Mouse (Mus musculus) ovary, adult 18-20 months (tissue): ENCODE results near the gene Tspan3.
A peak's percentile ranks its signal among the peaks of the same experiment; 100 is the strongest.

ENCODE experiments used
- DNase-seq: peaks from one replicate; pipeline ENCODE4 v3.0.0; 2022; ENCODE audit warnings: low spot score, mixed read lengths

Tspan3 gene

DNA sequence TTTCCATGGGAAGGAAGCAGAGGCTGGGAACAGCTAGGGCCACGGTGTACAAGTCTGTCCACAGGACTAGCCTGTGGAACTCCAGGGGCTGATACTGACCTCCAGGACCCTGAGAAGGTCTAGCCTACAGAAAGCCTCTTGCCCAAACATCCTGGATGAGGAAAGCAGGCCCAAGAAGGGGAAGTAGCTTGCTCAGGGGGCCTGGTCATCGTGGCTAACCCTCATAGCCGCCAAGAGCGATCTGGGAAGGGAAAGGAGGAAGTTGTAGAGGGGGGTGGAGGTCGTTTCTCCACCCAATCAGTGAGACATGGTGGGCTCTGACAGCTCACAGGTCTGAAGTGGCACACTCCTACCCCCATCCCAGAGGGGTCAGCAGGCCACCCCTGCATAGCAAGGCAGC, 57.1 kb downstream of the Tspan3 start:
- no peak for DNase-seq

DNA sequence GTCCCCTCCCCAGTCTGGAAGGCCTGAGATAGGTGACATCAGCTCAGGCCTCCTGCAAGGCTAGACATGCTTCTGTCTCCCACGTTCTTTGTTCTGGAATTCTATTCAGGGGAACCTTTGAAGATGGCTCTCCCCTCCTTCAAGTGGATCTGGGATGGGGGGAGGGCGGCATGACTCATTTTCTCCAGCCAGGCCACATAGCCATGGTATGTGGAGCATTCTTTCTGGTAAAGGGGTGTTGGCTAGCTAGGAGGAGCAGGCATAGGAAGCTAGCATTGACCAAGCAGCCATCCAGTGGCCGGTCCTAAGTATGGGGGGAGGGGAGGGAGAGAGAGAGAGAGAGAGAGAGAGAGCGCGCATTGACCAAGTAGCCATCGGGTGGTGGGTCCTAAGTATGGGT, 57.8 kb downstream of the Tspan3 start:
- no peak for DNase-seq

DNA sequence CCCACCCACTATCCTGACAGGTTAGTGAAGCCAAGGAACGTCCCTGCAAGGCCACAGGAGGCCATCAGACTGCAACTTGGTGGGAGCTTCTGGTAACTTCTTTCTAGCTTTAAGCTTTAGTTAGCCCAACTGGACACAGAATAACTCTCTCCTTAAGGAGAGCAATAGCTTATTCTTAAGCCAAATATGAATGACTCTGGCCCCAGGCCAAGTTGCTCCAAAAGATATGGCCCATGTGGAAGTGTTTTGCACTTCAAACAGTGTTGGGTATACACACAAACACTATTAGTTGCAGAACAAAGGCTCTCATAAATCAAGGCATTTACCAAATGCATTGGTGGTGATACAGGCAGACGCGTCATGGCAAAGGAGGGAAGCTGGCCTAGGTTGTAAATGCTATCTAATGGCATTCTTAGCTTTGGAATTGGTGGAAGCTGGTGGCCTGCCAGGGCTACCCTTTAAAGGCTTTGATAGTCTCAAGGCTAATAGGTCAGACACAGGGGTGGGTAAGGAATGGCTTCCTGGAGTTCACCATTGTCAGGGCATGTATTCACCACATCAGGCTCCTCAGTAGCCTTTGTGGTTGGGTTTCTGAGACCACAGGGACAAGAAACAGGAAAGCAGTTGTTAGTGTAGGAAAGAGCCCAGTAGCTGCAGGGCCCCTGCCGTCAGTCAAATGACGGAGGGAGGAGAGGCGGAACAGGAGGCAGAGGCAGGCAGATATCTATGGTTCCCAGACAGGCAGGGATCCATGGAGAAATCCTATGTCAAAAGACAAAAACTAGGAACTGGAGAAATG, 58.8 kb downstream of the Tspan3 start:
- DNase-seq, result no peak

DNA sequence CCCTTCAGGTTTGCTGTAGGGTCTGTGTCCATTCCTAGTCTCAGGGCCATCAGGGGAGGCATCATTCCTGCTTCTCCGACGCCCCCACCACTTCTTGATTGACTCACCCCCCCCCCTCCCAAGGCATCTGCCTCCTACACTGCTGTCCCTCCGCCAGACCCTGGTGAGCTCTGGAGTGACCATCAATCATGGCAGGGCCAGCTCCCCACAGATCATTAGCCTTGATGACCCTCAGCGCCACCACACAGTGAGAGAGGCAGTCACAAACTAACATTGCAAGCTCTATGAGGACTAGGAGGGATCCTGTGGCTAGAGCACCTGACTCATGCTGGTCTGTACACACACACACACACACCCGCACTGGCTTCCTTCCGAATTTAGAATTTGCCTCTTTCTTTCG, 60.4 kb downstream of the Tspan3 start:
- DNase-seq, result no peak

DNA sequence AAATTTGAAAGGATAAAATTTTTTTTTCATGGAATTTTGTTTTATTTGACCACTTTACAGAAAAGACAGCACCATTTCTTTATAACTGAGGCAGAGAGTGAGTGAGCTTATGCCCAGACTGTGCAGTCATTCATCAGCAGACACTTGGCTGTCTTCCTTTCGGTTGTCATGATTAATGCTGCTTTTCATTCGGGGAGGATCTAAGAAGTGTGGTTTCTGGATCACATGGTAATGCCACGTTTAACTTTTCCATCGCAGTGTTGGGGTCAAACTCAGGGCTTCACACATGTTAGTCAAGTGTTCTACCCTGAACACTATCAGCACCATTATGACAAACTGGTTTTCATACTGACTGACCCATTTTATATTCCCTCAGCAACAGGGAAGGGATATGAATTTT, 64.3 kb downstream of the Tspan3 start:
- no peak for DNase-seq

DNA sequence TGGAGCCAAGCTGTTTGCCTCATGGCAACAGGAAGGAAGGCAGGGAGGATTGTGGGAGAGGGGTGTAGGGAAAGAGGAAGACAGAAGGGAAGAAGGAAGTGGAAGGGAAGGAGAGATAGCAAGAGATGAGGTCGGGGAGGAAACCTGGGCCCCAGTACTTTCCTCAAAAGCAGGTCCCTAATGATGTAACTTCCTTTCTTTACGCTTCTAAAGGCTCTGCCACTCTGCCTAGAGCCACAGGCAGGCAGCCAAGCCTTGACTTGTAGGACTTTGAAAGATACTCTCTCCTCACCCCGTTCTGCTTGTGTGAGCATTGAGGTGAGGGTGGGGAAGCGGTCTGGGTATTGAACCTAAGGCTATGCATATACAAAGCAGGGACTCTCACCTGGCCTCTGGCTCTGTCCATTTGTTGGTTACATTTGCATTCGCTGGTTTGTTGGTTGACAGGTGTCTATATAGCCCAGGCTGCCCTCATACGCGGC, 65.2 kb downstream of the Tspan3 start:
- no peak for DNase-seq

DNA sequence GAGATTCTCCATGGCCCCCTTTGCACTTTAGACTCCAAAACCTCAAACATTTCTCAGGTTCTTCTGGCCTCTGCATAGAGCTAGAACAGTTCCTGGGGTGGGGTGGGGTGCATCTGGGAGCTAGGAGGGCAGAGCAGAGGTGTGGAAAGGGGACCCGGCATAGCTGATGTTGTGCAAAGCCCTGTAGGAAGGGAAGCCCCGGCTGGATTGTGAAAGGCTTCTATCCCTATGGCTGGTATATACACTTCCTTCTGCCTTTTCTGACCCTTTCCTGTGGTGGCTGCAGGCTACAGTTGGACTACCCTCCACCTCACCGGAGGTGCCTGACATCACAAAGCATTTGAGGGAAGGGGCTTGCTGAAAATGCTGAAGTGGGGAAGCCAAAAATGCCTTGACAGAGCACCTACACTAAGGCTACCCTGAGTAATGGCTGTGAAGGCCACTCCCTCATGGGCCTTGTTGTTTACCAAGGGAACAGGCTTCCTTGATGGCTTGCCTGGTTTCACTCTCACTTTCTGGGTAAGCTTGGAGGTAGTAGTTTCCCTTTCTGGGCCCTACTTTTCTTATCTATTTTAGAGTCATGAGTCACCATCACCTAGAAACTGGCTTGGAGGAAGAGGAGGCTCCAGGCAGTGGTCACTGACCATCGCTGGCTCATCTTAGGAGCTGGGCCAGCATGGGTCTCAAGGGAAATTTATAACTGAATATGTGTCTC, 67.5 kb downstream of the Tspan3 start:
- no peak for DNase-seq

DNA sequence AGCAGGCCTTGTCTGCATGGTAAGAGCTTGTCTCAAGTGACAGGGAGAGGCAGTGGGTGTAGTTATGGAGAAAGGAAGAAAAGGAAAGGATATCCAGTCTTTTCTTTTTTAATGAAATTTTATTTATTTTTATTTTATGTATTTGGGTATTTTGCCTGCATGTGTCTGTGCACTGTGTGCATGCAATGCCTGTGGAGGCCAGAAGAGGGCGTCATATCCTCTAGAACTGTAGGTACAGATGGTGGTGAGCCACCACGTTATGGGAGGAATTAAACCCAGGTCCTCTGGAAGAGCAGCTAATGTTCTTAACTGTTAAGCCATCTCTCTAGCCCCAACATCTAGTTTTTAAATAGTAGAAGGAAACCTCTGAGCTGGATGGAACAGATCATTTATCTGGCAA, 73.2 kb downstream of the Tspan3 start:
- DNase-seq, result no peak

DNA sequence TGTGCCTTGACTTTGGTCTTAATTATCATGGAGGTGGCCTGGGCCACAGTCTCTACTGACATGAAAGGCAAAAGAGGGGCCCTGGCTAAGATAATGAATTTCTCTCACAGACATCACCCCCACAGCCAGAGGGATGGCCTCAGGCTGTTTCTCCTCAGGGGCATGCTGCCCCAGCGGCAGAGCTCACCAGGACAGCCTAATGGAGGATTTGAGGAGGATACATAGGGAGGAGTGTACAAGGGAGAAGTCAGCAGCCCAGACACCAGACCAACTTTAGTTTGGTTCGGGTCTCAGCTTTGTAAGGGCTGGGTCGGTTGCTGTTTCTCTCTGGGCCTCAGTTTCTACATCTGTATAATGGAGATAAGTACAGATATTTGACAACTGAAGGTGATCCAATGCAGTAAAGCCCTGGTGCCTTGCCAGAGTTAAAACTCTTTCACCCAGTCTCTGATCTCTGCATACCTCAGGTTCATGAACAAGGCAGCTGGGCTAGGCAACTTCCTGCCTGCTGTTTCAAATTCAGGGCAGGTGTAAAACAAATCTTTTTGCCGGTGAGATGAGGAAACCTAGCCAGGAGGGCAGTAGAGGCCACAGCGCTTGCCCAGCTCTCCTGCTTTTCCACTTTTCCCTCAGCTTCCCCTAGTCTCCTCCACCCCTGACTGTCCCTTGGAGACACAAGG, 74.6 kb downstream of the Tspan3 start:
- no peak for DNase-seq

DNA sequence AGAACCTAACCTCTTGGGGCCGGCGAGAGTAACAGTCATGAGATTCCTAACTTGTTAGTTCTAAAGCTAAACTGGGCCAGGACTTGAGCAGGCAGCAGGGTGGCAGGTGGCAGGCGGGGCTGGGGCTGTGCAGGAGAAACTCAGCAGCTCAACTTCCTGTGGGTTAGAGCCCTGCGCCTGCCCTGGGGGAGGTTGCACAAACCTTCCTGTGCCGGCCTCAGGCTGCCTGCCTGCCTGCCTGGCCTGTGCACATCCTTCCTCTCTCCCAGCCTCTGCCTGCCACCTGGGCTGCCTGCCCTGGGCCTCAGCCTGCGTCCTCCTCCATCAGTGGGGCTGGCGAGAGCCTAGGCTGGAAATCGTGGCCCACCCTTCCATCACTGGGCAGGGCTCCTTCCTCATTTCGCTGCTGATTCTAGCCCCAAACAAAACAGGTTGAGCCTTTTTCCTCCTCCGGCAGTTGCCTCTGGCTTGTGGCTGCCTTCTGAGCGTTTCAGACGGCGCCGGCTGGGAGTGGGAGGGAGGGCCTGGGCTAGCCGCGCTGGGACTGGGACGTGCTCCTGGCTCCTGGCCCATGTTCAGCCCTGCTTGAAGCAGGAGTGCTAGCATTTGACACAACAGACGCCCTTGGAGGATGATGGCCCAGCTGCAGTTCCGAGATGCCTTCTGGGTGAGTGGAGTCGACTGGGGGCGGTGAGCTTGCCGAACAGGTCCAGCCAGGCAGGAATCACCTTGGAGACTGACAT, 75.3 kb downstream of the Tspan3 start, which contains the start of gene Pstpip1:
Gene Pstpip1 (plus strand): TSS at position 185 of the 743 bp plus-strand sequence.
- peak; percentile 61 for DNase-seq

DNA sequence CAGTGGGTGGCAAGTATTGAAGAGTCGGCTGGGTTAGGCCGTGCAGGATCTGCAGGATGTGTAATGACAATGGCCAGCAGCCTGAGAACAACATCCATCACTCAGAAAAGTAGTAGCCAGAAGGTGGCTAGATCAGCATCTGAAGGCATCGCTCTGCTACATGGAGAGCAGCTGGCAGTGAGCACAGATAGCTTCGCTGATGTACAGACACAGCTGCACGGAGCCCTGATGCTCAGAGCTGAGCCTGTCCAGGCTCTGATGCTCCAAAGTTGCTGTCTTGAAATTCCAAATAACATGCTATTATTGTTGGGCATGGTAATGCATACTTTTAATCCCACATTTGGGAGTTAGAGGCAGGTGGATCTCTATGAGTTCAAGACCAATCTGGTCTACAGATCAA, 78.8 kb downstream of the Tspan3 start:
- no peak for DNase-seq
